Mouse (Mus musculus): Measurements from ENCODE around the gene Neurog3. TPM values are rescaled to one million over a fixed set of nuclear protein-coding genes. Genes with fewer than 3 reads are reported as not detected.
A peak's percentile ranks its signal among the peaks of the same experiment; 100 is the strongest.

Neurog3 gene
- total RNA-seq, 2 experiments from 2014 or later, result not detected

GRCm38 (mm10) chr10:62135696-62136470 lies 3.0 kb downstream of the Neurog3 start:
- intact Hi-C loops (cut with DNase I), result no loop called here
- no peak for DNase-seq

- intact Hi-C loops (cut with DNase I), result no loop called here
Measured at GRCm38 (mm10) chr10:62137150-62137549, 4.3 kb downstream of the Neurog3 start.

GRCm38 (mm10) chr10:62138040-62138439 lies 5.2 kb downstream of the Neurog3 start:
- intact Hi-C loops (cut with DNase I), result no loop called here
- DNase-seq, result no peak

More at GRCm38 (mm10) chr10:62137150-62137549, 4.3 kb downstream of the Neurog3 start:
- DNase-seq, result no peak

GRCm38 (mm10) chr10:62143820-62144219 lies 10.9 kb downstream of the Neurog3 start, which contains the start of gene Fam241b:
TSS of gene Fam241b (minus strand) at chr10:62143920.
- intact Hi-C loops (cut with DNase I), result no loop called here
- no peak for DNase-seq

GRCm38 (mm10) chr10:62145957-62146356 lies 13.1 kb downstream of the Neurog3 start:
- no peak for DNase-seq
- intact Hi-C loops (cut with DNase I), result no loop called here

GRCm38 (mm10) chr10:62147466-62148248 lies 14.8 kb downstream of the Neurog3 start:
- no peak for DNase-seq
- intact Hi-C loops (cut with DNase I), result no loop called here

GRCm38 (mm10) chr10:62149929-62150328 lies 17.0 kb downstream of the Neurog3 start:
- DNase-seq, result no peak
- intact Hi-C loops (cut with DNase I), result no loop called here

- intact Hi-C loops (cut with DNase I), result no loop called here
- DNase-seq, result no peak
Measured at GRCm38 (mm10) chr10:62162410-62162809, 29.5 kb downstream of the Neurog3 start.

- intact Hi-C loops (cut with DNase I), result no loop called here
- DNase-seq, result no peak
Measured at GRCm38 (mm10) chr10:62172841-62173553, 40.1 kb downstream of the Neurog3 start.

GRCm38 (mm10) chr10:62173941-62174448 lies 41.1 kb downstream of the Neurog3 start:
- intact Hi-C loops (cut with DNase I), result no loop called here
- DNase-seq, result no peak

GRCm38 (mm10) chr10:62174533-62175313 lies 41.8 kb downstream of the Neurog3 start:
- no peak for DNase-seq
- intact Hi-C loops (cut with DNase I), result no loop called here

- no peak for DNase-seq
- intact Hi-C loops (cut with DNase I), result loop anchor here (5.0 to 10.0 kb wide), 2 partner anchors 198 to 345 kb away; no protein-coding TSS in a partner anchor
Measured at GRCm38 (mm10) chr10:62179944-62180343, 47.1 kb downstream of the Neurog3 start.

GRCm38 (mm10) chr10:62181701-62182100 lies 48.8 kb downstream of the Neurog3 start:
- intact Hi-C loops (cut with DNase I), result loop anchor here (2.0 to 10.0 kb wide), 3 partner anchors 77 to 347 kb away; no protein-coding TSS in a partner anchor

GRCm38 (mm10) chr10:62182471-62183014 lies 49.7 kb downstream of the Neurog3 start:
- DNase-seq, result no peak
- intact Hi-C loops (cut with DNase I), result loop anchor here (2.0 to 10.0 kb wide), 3 partner anchors 78 to 348 kb away; no protein-coding TSS in a partner anchor

More at GRCm38 (mm10) chr10:62181701-62182100, 48.8 kb downstream of the Neurog3 start:
- DNase-seq, result no peak

GRCm38 (mm10) chr10:62183053-62183452 lies 50.2 kb downstream of the Neurog3 start:
- DNase-seq, result peak; percentile 97
- intact Hi-C loops (cut with DNase I), result loop anchor here (2.0 to 10.0 kb wide), 3 partner anchors 78 to 348 kb away; no protein-coding TSS in a partner anchor

Measured in left cerebral cortex, postnatal 4 days (tissue).